Mouse (Mus musculus): ENCODE data around the gene Garem2. TPM values are rescaled to one million over a fixed set of nuclear protein-coding genes. Genes with fewer than 3 reads are reported as not detected.

Gene Garem2
- total and polyA plus RNA-seq, 3 experiments: 0.21 TPM; not detected in 2

- Histone ChIP-seq H3K27ac (ENCODE audit: insufficient read depth, low read depth) (no peak overlapping the region), H3K36me3 (replicated peaks in 1 of 2; ENCODE audit: control insufficient read depth in 1 of 2, insufficient read depth in 1 of 2, low read length in 1 of 2) (peaks cover 45 to 77% of the 10 kb centered on the region in 2 experiments)
- DNase-seq (ENCODE audit: extremely low read depth): no peak
Observed at GRCm38 (mm10) chr5:30118018-30118417, 13.1 kb downstream of the Garem2 start.

GRCm38 (mm10) chr5:30119163-30119562 is 14.2 kb downstream of the Garem2 start:
- Histone ChIP-seq H3K4me1 (ENCODE audit: control insufficient read depth in 1 of 2, insufficient read depth in 2 of 2) (peaks cover 0 to 12% of the 10 kb centered on the region in 2 experiments; a peak in 2 of 4 replicates), H3K27ac (ENCODE audit: insufficient read depth, low read depth) (no peak overlapping the region), H3K4me3 (replicated peaks in 1 of 3; ENCODE audit: low read depth in 2 of 3, low read length in 2 of 3, poor library complexity in 1 of 3) (no peak overlapping the region), H3K36me3 (replicated peaks in 1 of 2; ENCODE audit: control insufficient read depth in 1 of 2, insufficient read depth in 1 of 2, low read length in 1 of 2) (peaks cover 56 to 87% of the 10 kb centered on the region in 2 experiments), H3K9ac (ENCODE audit: insufficient read depth, low read depth) (no peak overlapping the region), H3K27me3 (replicated peaks) (no peaks in the 10 kb centered on the region), H3K79me2 (replicated peaks; ENCODE audit: control insufficient read depth, extremely low read depth, insufficient read depth, poor library complexity, severe bottlenecking) (no peaks in the 10 kb centered on the region), H3K4me2 (ENCODE audit: insufficient read depth, low read depth, poor library complexity, severe bottlenecking) (no peak overlapping the region), H3K9me3 (replicated peaks; ENCODE audit: low read length) (peaks cover 8% of the 10 kb centered on the region)
- dilution Hi-C loops (cut with MboI; ENCODE audit: extremely low pct_ligation_motif_present, extremely low pct_unique_long_range_greater_than_20kb, low sequenced_read_pairs): no loop called here
- in situ Hi-C loops (cut with MboI; ENCODE audit: low pct_ligation_motif_present, low pct_unique_long_range_greater_than_20kb, low sequenced_read_pairs): no loop called here
- TF ChIP-seq MXI1 (IDR thresholded peaks at IDR 0.05; ENCODE audit: low read depth, low read length) (no peak), CTCF (conservative IDR thresholded peaks at IDR 0.05 in 1 of 2, IDR thresholded peaks at IDR 0.05 in 1 of 2; ENCODE audit: low read depth in 2 of 2, low read length in 2 of 2) (no peak), USF2 (conservative IDR thresholded peaks at IDR 0.05; ENCODE audit: low read depth, low read length) (no peak), NELFE (IDR thresholded peaks at IDR 0.05; ENCODE audit: low read depth, low read length) (no peak), ZKSCAN1 (IDR thresholded peaks at IDR 0.05; ENCODE audit: borderline replicate concordance, low read depth, low read length) (no peak), ELF1 (IDR thresholded peaks at IDR 0.05; ENCODE audit: low read depth, low read length) (no peak), RAD21 (IDR thresholded peaks at IDR 0.05; ENCODE audit: low read depth, low read length) (no peak), TBP (conservative IDR thresholded peaks at IDR 0.05; ENCODE audit: low read depth, low read length) (no peak), RCOR1 (conservative IDR thresholded peaks at IDR 0.05; ENCODE audit: low read depth, low read length) (no peak), NRF1 (IDR thresholded peaks at IDR 0.05; ENCODE audit: low read depth, low read length) (no peak)
- no peak for DNase-seq (ENCODE audit: extremely low read depth)

More at GRCm38 (mm10) chr5:30118018-30118417, 13.1 kb downstream of the Garem2 start:
- H3K9me3 ChIP-seq (replicated peaks; ENCODE audit: low read length): peaks cover 12% of the 10 kb centered on the region
- H3K4me2 ChIP-seq (ENCODE audit: insufficient read depth, low read depth, poor library complexity, severe bottlenecking): no peak overlapping the region
- dilution Hi-C loops (cut with MboI; ENCODE audit: extremely low pct_ligation_motif_present, extremely low pct_unique_long_range_greater_than_20kb, low sequenced_read_pairs): no loop called here
- H3K27me3 ChIP-seq (replicated peaks): no peaks in the 10 kb centered on the region
- no peak overlapping the region for H3K4me3 ChIP-seq (replicated peaks in 1 of 3; ENCODE audit: low read depth in 2 of 3, low read length in 2 of 3, poor library complexity in 1 of 3)
- in situ Hi-C loops (cut with MboI; ENCODE audit: low pct_ligation_motif_present, low pct_unique_long_range_greater_than_20kb, low sequenced_read_pairs): no loop called here
- no peak overlapping the region for H3K9ac ChIP-seq (ENCODE audit: insufficient read depth, low read depth)
- H3K4me1 ChIP-seq (ENCODE audit: control insufficient read depth in 1 of 2, insufficient read depth in 2 of 2): peaks cover 0 to 12% of the 10 kb centered on the region in 2 experiments; a peak in 2 of 4 replicates
- no peaks in the 10 kb centered on the region for H3K79me2 ChIP-seq (replicated peaks; ENCODE audit: control insufficient read depth, extremely low read depth, insufficient read depth, poor library complexity, severe bottlenecking)
- no peak for TF ChIP-seq CTCF (conservative IDR thresholded peaks at IDR 0.05 in 1 of 2, IDR thresholded peaks at IDR 0.05 in 1 of 2; ENCODE audit: low read depth in 2 of 2, low read length in 2 of 2)
- TF ChIP-seq MEF2A (IDR thresholded peaks at IDR 0.05; ENCODE audit: borderline replicate concordance, low read depth, low read length): no peak
- no peak for TF ChIP-seq JUND (conservative IDR thresholded peaks at IDR 0.05; ENCODE audit: low read depth, low read length)
- TF ChIP-seq TCF12 (IDR thresholded peaks at IDR 0.05; ENCODE audit: low read depth, low read length): no peak
- TF ChIP-seq BHLHE40 (IDR thresholded peaks at IDR 0.05; ENCODE audit: low read depth, low read length): no peak
- TF ChIP-seq ZNF384 (IDR thresholded peaks at IDR 0.05; ENCODE audit: low read depth, low read length): no peak
- no peak for TF ChIP-seq HCFC1 (IDR thresholded peaks at IDR 0.05; ENCODE audit: low read depth, low read length)
- no peak for TF ChIP-seq TBP (conservative IDR thresholded peaks at IDR 0.05; ENCODE audit: low read depth, low read length)
- no peak for TF ChIP-seq SIN3A (IDR thresholded peaks at IDR 0.05; ENCODE audit: low read length)
- TF ChIP-seq E2F4 (IDR thresholded peaks at IDR 0.05; ENCODE audit: insufficient replicate concordance, low read depth, low read length): no peak
- no peak for TF ChIP-seq USF1 (IDR thresholded peaks at IDR 0.05; ENCODE audit: low read depth, low read length)
- TF ChIP-seq ZC3H11A (IDR thresholded peaks at IDR 0.05; ENCODE audit: low read depth, low read length): no peak
- no peak for TF ChIP-seq KAT2A (IDR thresholded peaks at IDR 0.05; ENCODE audit: insufficient replicate concordance, low read length)
- no peak for TF ChIP-seq USF2 (conservative IDR thresholded peaks at IDR 0.05; ENCODE audit: low read depth, low read length)
- no peak for TF ChIP-seq UBTF (IDR thresholded peaks at IDR 0.05; ENCODE audit: low read depth, low read length)
- TF ChIP-seq POLR2A (IDR thresholded peaks at IDR 0.05; ENCODE audit: low read depth, low read length): no peak
- no peak for TF ChIP-seq MXI1 (IDR thresholded peaks at IDR 0.05; ENCODE audit: low read depth, low read length)
- TF ChIP-seq SMC3 (IDR thresholded peaks at IDR 0.05; ENCODE audit: low read depth, low read length): no peak
- no peak for TF ChIP-seq JUN (IDR thresholded peaks at IDR 0.05; ENCODE audit: insufficient read depth, low read depth, low read length)
- TF ChIP-seq ZKSCAN1 (IDR thresholded peaks at IDR 0.05; ENCODE audit: borderline replicate concordance, low read depth, low read length): no peak
